Mouse (Mus musculus) heart, embryonic 12.5 days (tissue): ENCODE results near the gene Llgl2. TPM values are rescaled to one million over a fixed set of nuclear protein-coding genes. Genes with fewer than 3 reads are reported as not detected.
"Not testable (repeated sequence)": the region's sequence is repeated elsewhere in the genome, so short reads cannot be mapped to it uniquely, and the experiment has no call there.

Experiments used
- ATAC-seq: fragments of 200-750 bp; cut with Nextera tagmentation; 2 replicates; pipeline ENCODE4 v1.8.0; 2017; ENCODE audit warnings: moderate TSS enrichment, moderate library complexity; ENCODE audit not compliant: insufficient number of reproducible peaks, low FRiP score
- H3K27ac ChIP-seq: fragments of 300-500 bp; sonication (generic); 2 replicates; pipeline ENCODE4 v1.5.1; 2016; ENCODE audit warnings: mild to moderate bottlenecking, moderate library complexity; ENCODE audit not compliant: poor library complexity, severe bottlenecking
- H3K27me3 ChIP-seq: fragments of 300-500 bp; sonication (generic); replicated peaks from 2 replicates; pipeline ENCODE4 v1.6.1; 2016; ENCODE audit warnings: mild to moderate bottlenecking, moderate library complexity
- H3K36me3 ChIP-seq: fragments of 300-500 bp; sonication (generic); 2 replicates; pipeline ENCODE4 v1.6.1; 2016; ENCODE audit warnings: mild to moderate bottlenecking, moderate library complexity
- H3K4me1 ChIP-seq: fragments of 300-500 bp; sonication (generic); replicated peaks from 2 replicates; pipeline ENCODE4 v1.6.1; 2016; ENCODE audit warnings: mild to moderate bottlenecking
- H3K4me2 ChIP-seq: fragments of 300-500 bp; sonication (generic); 2 replicates; pipeline ENCODE4 v1.6.1; 2016; ENCODE audit warnings: mild to moderate bottlenecking, moderate library complexity
- H3K4me3 ChIP-seq: fragments of 300-500 bp; sonication (generic); 2 replicates; pipeline ENCODE4 v1.5.1; 2016; ENCODE audit warnings: mild to moderate bottlenecking
- H3K9ac ChIP-seq: fragments of 300-500 bp; sonication (generic); 2 replicates; pipeline ENCODE4 v1.6.1; 2016; ENCODE audit warnings: mild to moderate bottlenecking, moderate library complexity
- H3K9me3 ChIP-seq: fragments of 300-500 bp; sonication (generic); replicated peaks from 2 replicates; pipeline ENCODE4 v1.6.1; 2016; ENCODE audit warnings: mild to moderate bottlenecking, moderate library complexity
- WGBS: fragments of 180-500 bp; shearing (Covaris S2); methylation state at CpG from one replicate; pipeline ENCODE4 v1.1.7; 2016; 5-methylcytosine and 5-hydroxymethylcytosine counted together
- polyA plus RNA-seq: library from polyadenylated mRNA; unstranded; fragments of >200 nt; fragmentation: Nextera tagmentation; extraction: Ambion mirVana; gene quantifications from 2 replicates; pipeline ENCODE4 v1.2.1, GENCODE M21; 2016

Llgl2 gene
- polyA plus RNA-seq, 1 experiment from 2014 or later, result 22.5 TPM

DNA sequence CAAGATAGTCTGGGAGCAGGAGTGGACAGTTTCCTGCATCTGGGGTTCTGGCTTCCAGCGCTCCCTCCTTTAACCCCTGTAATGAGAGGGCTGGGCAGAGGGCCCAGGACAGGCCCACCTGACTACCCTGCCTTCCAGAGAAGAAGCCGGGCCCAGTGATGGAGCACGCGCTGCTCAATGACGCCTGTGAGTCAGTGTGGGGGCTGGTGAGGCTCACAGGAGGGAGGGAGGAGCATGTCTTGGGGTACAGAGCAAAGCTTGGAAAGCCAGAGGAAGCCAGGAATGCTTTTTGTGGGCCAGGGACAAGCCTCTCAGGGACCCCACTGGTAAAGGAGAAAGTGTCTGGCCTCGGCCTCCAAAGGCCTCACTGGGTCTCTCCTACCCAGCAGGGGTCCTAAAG lies 30.8 kb downstream of the Llgl2 start:
- Histone ChIP-seq H3K36me3 (peaks cover 67% of the 10 kb centered on the region), H3K9ac (no peak overlapping the region), H3K27me3 (peaks cover 27% of the 10 kb centered on the region), H3K4me2 (no peak overlapping the region), H3K4me3 (no peak overlapping the region), H3K4me1 (peaks cover 13% of the 10 kb centered on the region), H3K9me3 (peaks cover 6% of the 10 kb centered on the region), H3K27ac (no peak overlapping the region)
- 80% methylated on average over 6 of the region's 6 CpGs for WGBS
- ATAC-seq, result no peak

DNA sequence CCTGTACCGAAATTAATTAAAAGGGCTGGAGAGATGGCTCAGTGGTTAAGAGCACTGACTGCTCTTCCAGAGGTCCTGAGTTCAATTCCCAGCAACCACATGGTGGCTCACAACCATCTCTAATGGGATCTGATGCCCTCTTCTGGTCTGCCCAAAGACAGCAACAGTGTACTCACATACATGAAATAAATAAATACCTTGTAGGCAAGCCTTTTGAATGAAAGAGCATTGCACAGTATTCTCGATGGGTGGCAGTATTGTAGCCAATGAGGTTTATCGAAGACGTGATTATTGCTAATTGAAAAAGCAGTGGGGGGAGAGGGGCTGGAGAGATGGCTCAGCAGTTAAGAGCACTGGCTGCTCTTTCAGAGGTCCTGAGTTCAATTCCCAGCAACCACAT lies 33.3 kb downstream of the Llgl2 start:
- not testable (repeated sequence) for H3K9me3 ChIP-seq, H3K9ac ChIP-seq, H3K27ac ChIP-seq, ATAC-seq, H3K4me2 ChIP-seq, H3K4me3 ChIP-seq
- WGBS, result 87% methylated on average over 4 of the region's 4 CpGs
- Histone ChIP-seq H3K27me3 (peaks cover 51% of the 10 kb centered on the region), H3K4me1 (peaks cover 16% of the 10 kb centered on the region), H3K36me3 (peaks cover 43% of the 10 kb centered on the region)

DNA sequence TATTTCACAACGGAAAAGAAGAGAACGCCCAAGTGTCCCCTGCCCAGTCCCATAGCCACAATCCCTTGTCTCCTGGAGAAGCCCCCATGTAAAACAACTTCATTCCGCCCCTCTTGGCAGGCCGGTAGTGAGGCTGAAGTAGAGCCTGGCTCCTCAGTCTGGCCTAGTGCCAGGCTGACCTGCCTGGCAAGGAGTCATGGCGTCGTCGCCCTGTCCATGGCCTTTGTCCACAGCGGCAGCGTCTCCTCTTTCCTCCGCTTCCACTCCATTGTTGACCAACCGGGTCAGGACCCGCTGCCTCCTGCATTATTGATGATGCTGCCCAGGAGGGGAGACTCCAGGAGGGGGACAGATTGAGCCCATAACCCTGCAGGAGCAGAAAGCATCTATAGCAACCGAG lies 34.1 kb downstream of the Llgl2 start:
- H3K9ac ChIP-seq, result no peak overlapping the region
- H3K4me2 ChIP-seq, result no peak overlapping the region
- 65% methylated on average over 13 of the region's 13 CpGs for WGBS
- no peak for ATAC-seq
- H3K9me3 ChIP-seq, result peaks cover 6% of the 10 kb centered on the region
- peaks cover 35% of the 10 kb centered on the region for H3K36me3 ChIP-seq
- no peak overlapping the region for H3K27ac ChIP-seq
- H3K27me3 ChIP-seq, result peaks cover 57% of the 10 kb centered on the region
- H3K4me3 ChIP-seq, result no peak overlapping the region
- peaks cover 16% of the 10 kb centered on the region for H3K4me1 ChIP-seq

DNA sequence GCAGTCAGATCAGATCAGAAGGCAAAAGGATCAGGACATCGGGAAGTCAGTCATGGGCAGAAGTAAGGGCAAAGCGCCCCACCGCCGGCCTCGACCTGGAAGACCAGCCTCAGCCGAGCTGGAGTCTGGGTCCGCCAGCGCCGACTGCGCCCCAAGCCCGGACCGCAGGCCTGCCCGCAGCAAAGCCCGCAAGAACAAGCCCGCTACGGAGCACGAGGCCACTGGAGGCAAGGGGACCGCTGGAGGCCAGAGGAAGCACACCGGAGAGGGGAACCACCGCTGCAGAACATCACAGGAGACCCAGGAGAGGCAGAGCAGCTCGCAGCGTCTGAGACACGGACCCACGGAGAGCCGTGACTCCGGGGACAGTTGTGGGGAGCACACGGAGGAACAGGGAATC lies 34.5 kb downstream of the Llgl2 start, which contains the start of gene Myo15b:
TSS of gene Myo15b (plus strand) at position 53 of the 400 bp plus-strand sequence.
- H3K36me3 ChIP-seq, result peaks cover 31% of the 10 kb centered on the region
- H3K4me2 ChIP-seq, result peak within 1 kb of the TSS; percentile 73
- 12% methylated on average over 27 of the region's 27 CpGs for WGBS
- peaks cover 61% of the 10 kb centered on the region for H3K27me3 ChIP-seq
- no peak for ATAC-seq
- peak within 1 kb of the TSS; percentile 57 for H3K9ac ChIP-seq
- H3K9me3 ChIP-seq, result peaks cover 6% of the 10 kb centered on the region
- H3K27ac ChIP-seq, result no peak within 1 kb of the TSS
- peaks cover 16% of the 10 kb centered on the region for H3K4me1 ChIP-seq
- H3K4me3 ChIP-seq, result peak within 1 kb of the TSS; percentile 47

DNA sequence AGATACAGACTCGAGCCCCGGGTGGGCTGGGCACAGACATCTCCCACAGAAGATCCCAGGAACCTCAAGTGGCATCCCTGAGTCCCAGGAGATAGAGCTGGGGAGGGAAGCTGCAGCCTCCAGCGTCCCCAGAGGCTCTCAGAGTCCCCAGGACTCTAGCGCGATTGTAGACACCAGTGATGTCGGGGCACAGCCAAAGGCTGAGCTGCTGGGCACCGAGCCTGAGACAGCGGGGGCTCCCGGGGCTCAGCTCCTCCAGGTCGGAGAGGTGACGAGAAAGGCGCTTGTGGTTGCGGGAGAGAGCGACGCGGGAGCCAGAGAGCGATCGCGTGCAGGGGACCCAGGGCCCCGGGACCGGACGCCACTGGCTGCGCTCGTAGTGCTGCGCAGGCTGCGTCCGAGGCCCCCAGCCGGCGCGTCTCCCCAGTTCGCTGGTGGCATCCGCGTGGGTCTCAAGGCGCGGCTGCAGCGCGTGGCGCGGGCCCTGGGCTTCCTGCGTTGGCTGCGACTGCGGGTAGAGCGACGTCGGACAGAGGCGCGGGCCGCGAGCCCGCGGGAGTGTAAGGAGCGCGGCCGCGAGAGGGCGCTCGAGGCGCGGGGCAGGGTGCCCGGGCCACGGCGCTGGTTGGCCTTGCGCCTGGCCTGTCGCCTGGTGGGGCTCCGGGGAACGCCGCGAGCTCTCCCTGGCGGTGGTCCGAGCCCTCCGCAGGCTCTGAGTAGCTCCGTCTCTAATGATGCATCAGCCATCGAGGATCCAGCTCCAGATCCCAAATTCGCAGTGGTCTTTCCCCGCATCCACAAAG lies 35.5 kb downstream of the Llgl2 start:
- H3K4me1 ChIP-seq, result peaks cover 16% of the 10 kb centered on the region
- no peak overlapping the region for H3K27ac ChIP-seq
- peak overlapping the region; percentile 73 for H3K4me2 ChIP-seq
- H3K9me3 ChIP-seq, result peaks cover 6% of the 10 kb centered on the region
- H3K9ac ChIP-seq, result peak overlapping the region; percentile 57
- peak overlapping the region; percentile 47 for H3K4me3 ChIP-seq
- ATAC-seq, result peak; percentile 73
- peaks cover 21% of the 10 kb centered on the region for H3K36me3 ChIP-seq
- peaks cover 62% of the 10 kb centered on the region for H3K27me3 ChIP-seq
- WGBS, result 1% methylated on average over 75 of the region's 75 CpGs

DNA sequence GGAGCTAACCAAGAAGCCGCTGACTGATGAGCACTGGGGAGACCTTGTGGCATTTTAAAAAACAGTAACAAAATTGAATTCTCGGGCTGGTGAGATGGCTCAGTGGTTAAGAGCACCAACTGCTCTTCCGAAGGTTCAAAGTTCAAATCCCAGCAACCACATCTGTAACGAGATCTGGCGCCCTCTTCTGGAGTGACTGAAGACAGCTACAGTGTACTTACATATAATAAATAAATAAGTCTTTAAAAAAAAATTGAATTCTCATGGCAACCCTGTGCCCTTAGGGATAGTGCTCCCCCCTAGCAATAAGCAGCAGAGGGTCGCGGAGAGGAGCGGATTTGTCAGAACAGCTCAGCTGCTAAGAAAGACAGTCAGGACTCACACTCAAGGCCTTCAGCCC lies 40.0 kb downstream of the Llgl2 start:
- Histone ChIP-seq H3K36me3 (no peaks in the 10 kb centered on the region), H3K4me3 (no peak overlapping the region), H3K9ac (no peak overlapping the region), H3K9me3 (no peaks in the 10 kb centered on the region), H3K27ac (no peak overlapping the region), H3K4me2 (no peak overlapping the region), H3K27me3 (peaks cover 48% of the 10 kb centered on the region), H3K4me1 (peaks cover 9% of the 10 kb centered on the region)
- ATAC-seq, result no peak
- 84% methylated on average over 8 of the region's 8 CpGs for WGBS

DNA sequence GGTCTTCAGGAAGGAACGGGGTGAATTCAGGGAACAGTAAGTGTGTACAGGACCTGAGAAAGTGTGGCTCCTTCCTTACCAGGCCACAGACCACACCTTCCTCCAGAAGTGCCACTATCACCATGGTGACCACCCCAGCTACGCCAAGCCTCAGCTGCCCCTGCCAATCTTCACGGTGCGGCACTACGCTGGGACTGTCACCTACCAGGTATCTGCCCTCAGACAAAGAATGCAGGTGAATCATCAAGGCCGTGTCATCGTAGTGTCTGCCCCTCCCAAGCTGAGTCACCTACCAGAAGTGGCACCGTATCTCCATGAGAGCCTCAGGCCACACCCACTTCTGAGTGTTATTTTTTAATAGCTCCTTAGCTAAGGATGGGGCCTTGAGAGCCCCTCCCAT lies 45.5 kb downstream of the Llgl2 start:
- WGBS, result 68% methylated on average over 8 of the region's 8 CpGs
- Histone ChIP-seq H3K9me3 (no peaks in the 10 kb centered on the region), H3K4me3 (no peak overlapping the region), H3K4me2 (no peak overlapping the region), H3K27me3 (peaks cover 7% of the 10 kb centered on the region), H3K4me1 (peaks cover 16% of the 10 kb centered on the region), H3K9ac (no peak overlapping the region), H3K36me3 (no peaks in the 10 kb centered on the region), H3K27ac (no peak overlapping the region)
- no peak for ATAC-seq

DNA sequence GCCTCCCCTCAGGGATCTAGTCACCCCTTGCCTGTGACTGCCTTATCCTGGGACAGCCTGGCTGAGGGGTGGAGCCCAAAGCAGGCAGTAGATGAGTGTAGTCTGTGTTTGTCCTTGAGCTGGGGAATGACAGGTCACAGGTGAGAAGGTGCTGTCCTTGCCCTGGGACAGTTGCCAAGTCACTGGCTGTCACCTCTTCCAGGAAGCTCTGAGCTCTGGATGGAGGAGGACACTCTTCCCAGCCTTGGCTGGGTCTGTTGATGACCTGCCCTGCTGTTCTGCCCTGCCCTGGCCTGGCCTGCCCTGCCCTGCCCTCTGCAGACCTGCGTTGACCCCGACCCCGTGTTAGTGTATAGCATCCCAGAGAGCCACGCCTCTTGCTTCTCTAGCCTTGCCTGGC lies 48.6 kb downstream of the Llgl2 start:
- Histone ChIP-seq H3K4me2 (no peak overlapping the region), H3K4me3 (no peak overlapping the region), H3K9me3 (no peaks in the 10 kb centered on the region), H3K36me3 (no peaks in the 10 kb centered on the region), H3K9ac (no peak overlapping the region), H3K27ac (no peak overlapping the region), H3K4me1 (peaks cover 22% of the 10 kb centered on the region), H3K27me3 (0 out of 2 replicates have a peak, but pooled peaks cover 3% of the 10 kb centered on the region)
- WGBS, result 74% methylated on average over 4 of the region's 4 CpGs
- ATAC-seq, result no peak

DNA sequence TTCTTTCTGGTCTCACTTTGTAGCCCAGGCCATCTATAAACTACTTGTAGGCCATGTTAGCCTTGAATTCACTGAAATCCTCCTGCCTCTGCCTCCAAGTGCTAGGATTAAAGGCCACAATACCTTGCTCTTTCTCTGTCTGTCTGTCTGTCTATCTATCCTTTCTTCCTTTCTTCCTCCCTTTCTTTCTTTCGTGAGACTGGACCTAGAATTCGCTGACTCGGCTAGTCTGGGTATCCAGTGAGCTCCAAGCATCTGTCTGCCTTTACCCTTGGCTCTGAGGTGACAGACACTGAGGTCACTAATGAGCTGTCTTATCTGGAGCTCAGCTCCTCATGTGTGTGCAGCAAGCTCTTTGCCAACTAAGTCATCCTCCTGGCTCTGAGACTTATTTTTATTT lies 52.1 kb downstream of the Llgl2 start:
- Histone ChIP-seq H3K4me3 (no peak overlapping the region), H3K27me3 (peaks cover 21% of the 10 kb centered on the region; the same call in 1 of the 2 replicates), H3K27ac (no peak overlapping the region), H3K9me3 (no peaks in the 10 kb centered on the region), H3K9ac (no peak overlapping the region), H3K36me3 (no peaks in the 10 kb centered on the region), H3K4me2 (no peak overlapping the region), H3K4me1 (peaks cover 20% of the 10 kb centered on the region)
- WGBS, result 76% methylated on average over 3 of the region's 3 CpGs
- ATAC-seq, result no peak

DNA sequence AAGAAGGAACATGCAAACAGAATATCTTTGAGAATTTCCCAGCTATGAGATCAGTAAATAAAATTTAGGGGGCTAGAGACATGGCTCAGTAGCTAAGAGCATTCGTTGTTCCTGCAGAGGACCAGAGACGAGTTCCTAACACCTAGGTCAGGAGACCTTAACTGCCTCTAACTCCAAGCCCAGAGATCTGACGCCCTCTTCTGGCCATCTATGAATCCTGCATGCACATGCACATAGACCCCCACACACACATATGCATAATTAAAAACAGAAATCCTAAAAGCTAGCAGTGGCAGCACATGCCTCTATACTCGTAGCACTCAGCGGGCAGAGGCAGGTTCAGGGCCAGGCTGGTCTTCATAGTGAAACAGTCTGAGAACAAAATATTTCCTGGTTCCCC lies 52.6 kb downstream of the Llgl2 start:
- no peak overlapping the region for H3K4me3 ChIP-seq
- peaks cover 20% of the 10 kb centered on the region for H3K4me1 ChIP-seq
- no peaks in the 10 kb centered on the region for H3K36me3 ChIP-seq
- H3K9me3 ChIP-seq, result no peaks in the 10 kb centered on the region
- H3K9ac ChIP-seq, result no peak overlapping the region
- no peak for ATAC-seq
- WGBS, result 78% methylated on average over 5 of the region's 5 CpGs
- no peak overlapping the region for H3K27ac ChIP-seq
- H3K27me3 ChIP-seq, result peaks cover 21% of the 10 kb centered on the region; the same call in 1 of the 2 replicates
- H3K4me2 ChIP-seq, result no peak overlapping the region

DNA sequence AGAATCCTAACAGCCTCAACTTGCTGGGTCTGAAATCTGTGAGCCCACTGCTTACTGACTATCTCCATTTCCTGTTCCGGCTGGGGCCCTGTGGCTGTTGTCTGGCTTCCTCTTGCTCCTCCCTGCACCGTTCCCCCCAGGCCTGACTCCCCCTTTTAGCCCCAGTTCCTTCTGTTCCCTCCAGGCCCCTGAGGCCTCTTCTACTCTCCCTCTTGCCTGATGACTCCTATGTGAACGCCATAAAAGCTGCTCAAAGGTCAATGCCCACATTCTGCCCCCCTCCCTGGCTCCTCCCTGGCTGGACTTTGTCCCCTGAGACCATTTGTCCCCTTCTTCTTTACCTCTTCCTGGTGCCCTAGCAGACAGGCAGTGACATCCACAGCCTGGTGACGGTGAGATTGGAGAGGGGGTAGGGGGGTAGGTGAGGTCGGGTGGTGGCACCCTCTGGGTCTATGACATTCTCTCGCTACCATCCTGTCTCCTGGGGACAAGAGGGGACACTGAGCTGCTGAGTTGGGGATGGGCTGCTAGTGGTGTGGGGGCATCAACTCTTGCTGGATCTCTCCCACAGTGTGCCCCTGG lies 53.4 kb downstream of the Llgl2 start:
- Histone ChIP-seq H3K36me3 (no peaks in the 10 kb centered on the region), H3K9ac (no peak overlapping the region; the same call in 1 of the 2 replicates), H3K27me3 (peaks cover 28% of the 10 kb centered on the region), H3K9me3 (no peaks in the 10 kb centered on the region), H3K4me3 (no peak overlapping the region), H3K27ac (no peak overlapping the region), H3K4me2 (no peak overlapping the region), H3K4me1 (peaks cover 12% of the 10 kb centered on the region)
- 56% methylated on average over 6 of the region's 6 CpGs for WGBS
- ATAC-seq, result no peak
